Mouse (Mus musculus): ENCODE data around the gene Hmga1b.
"Not testable (repeated sequence)": the region's sequence is repeated elsewhere in the genome, so short reads cannot be mapped to it uniquely, and the experiment has no call there.

Hmga1b gene

GRCm38 (mm10) chr11:120762672-120763041 lies at the start of gene Hmga1b:
Hmga1b (plus strand) TSS chr11:120762794.
- in situ Hi-C loops (cut with MboI), result not testable (repeated sequence)

GRCm38 (mm10) chr11:120713580-120714518 lies 48.7 kb upstream of the Hmga1b start, which contains the start of the genes Cenpx and Lrrc45:
Cenpx (minus strand) TSS chr11:120713738.
Lrrc45 (plus strand) TSS chr11:120713925.
- in situ Hi-C loops (cut with MboI), result no loop called here

- in situ Hi-C loops (cut with MboI), result no loop called here
Observed at GRCm38 (mm10) chr11:120714546-120714945, 48.0 kb upstream of the Hmga1b start.

- in situ Hi-C loops (cut with MboI), result no loop called here
Observed at GRCm38 (mm10) chr11:120715131-120715530, 47.5 kb upstream of the Hmga1b start.

GRCm38 (mm10) chr11:120719242-120719641 lies 43.4 kb upstream of the Hmga1b start:
- in situ Hi-C loops (cut with MboI), result no loop called here

- in situ Hi-C loops (cut with MboI), result no loop called here
Observed at GRCm38 (mm10) chr11:120719841-120720376, 42.7 kb upstream of the Hmga1b start.

- in situ Hi-C loops (cut with MboI), result no loop called here
Observed at GRCm38 (mm10) chr11:120720450-120720849, 42.1 kb upstream of the Hmga1b start.

GRCm38 (mm10) chr11:120721124-120722066 lies 41.2 kb upstream of the Hmga1b start, which contains the start of gene Rac3:
Rac3 (plus strand) TSS chr11:120721470.
- in situ Hi-C loops (cut with MboI), result no loop called here

- in situ Hi-C loops (cut with MboI), result no loop called here
Observed at GRCm38 (mm10) chr11:120722067-120722630, 40.4 kb upstream of the Hmga1b start.

GRCm38 (mm10) chr11:120722761-120723382 lies 39.7 kb upstream of the Hmga1b start:
- in situ Hi-C loops (cut with MboI), result no loop called here

GRCm38 (mm10) chr11:120723509-120723908 lies 39.1 kb upstream of the Hmga1b start:
- in situ Hi-C loops (cut with MboI), result no loop called here

GRCm38 (mm10) chr11:120726243-120727168 lies 36.1 kb upstream of the Hmga1b start:
- in situ Hi-C loops (cut with MboI), result no loop called here

- in situ Hi-C loops (cut with MboI), result no loop called here
Observed at GRCm38 (mm10) chr11:120727169-120727527, 35.4 kb upstream of the Hmga1b start, which contains the start of gene Dcxr. Dcxr (minus strand) TSS chr11:120727281.

GRCm38 (mm10) chr11:120727564-120727963 lies 35.0 kb upstream of the Hmga1b start:
- in situ Hi-C loops (cut with MboI), result no loop called here

GRCm38 (mm10) chr11:120728530-120729240 lies 33.9 kb upstream of the Hmga1b start:
- in situ Hi-C loops (cut with MboI), result no loop called here

- in situ Hi-C loops (cut with MboI), result not testable (repeated sequence)
Observed at GRCm38 (mm10) chr11:120729432-120730050, 33.1 kb upstream of the Hmga1b start.

- in situ Hi-C loops (cut with MboI), result no loop called here
Observed at GRCm38 (mm10) chr11:120730331-120730870, 32.2 kb upstream of the Hmga1b start.

GRCm38 (mm10) chr11:120731395-120731794 lies 31.2 kb upstream of the Hmga1b start:
- in situ Hi-C loops (cut with MboI), result no loop called here
